Mouse (Mus musculus) adrenal gland, postnatal 36 days (tissue): Measurements from ENCODE around the gene Psg16. TPM values are rescaled to one million over a fixed set of nuclear protein-coding genes. Genes with fewer than 3 reads are reported as not detected.

Experiments
- DNase-seq, 2 experiments: peaks; one replicate each; pipeline ENCODE4 v3.0.0; 2021; ENCODE audit warnings: mixed read lengths in 1 of 2
- total RNA-seq, 2 experiments: library from RNA; stranded (reverse); gene quantifications; 2 replicates each; pipeline ENCODE4 v1.2.3; 2021

The Psg16 gene
- total RNA-seq, 2 experiments from 2014 or later: 0.30 to 0.46 TPM

- DNase-seq: peak; percentile 13 to 28
Measured at GRCm38 (mm10) chr7:17091280-17091679, 17.4 kb downstream of the Psg16 start.

GRCm38 (mm10) chr7:17101631-17102030, 27.8 kb downstream of the Psg16 start:
- DNase-seq: peak; percentile 36 to 48

- no peak for DNase-seq
Measured at GRCm38 (mm10) chr7:17135307-17135706, 61.5 kb downstream of the Psg16 start.

- no peak for DNase-seq
Measured at GRCm38 (mm10) chr7:17149931-17150330, 76.1 kb downstream of the Psg16 start, which contains the start of gene Ceacam3. Gene Ceacam3, plus strand, starts transcription at chr7:17150282.

- peak; percentile 44 to 53 for DNase-seq
Measured at GRCm38 (mm10) chr7:17155634-17156033, 81.8 kb downstream of the Psg16 start.

- DNase-seq: no peak
Measured at GRCm38 (mm10) chr7:17156885-17157677, 83.2 kb downstream of the Psg16 start.

GRCm38 (mm10) chr7:17159011-17159410, 85.2 kb downstream of the Psg16 start:
- no peak for DNase-seq

GRCm38 (mm10) chr7:17171827-17172226, 98.0 kb downstream of the Psg16 start:
- DNase-seq: no peak

Other genes starting within 250 kb of the Psg16 start
- gene Prkd2, start 231.1 kb upstream of the Psg16 start, total RNA-seq: 10 to 100 TPM; 16.9 to 17.2 TPM
- gene Dact3, start 198.7 kb upstream of the Psg16 start, total RNA-seq: 1 to 10 TPM; 2.4 to 3.6 TPM
- under 1 TPM in 1 of 2 experiments, not detected in 1; 0.89 TPM for gene Gng8, start 182.3 kb upstream of the Psg16 start, total RNA-seq
- gene Ptgir, start 167.6 kb upstream of the Psg16 start, total RNA-seq: 1 to 10 TPM; 1.2 to 2.0 TPM
- gene Calm3, start 149.9 kb upstream of the Psg16 start, total RNA-seq: 100 to 1,000 TPM; 232 to 251 TPM
- 10 to 100 TPM; 21.9 to 32.4 TPM for gene Pnmal2, start 129.4 kb upstream of the Psg16 start, total RNA-seq
- gene Pnmal1, start 114.4 kb upstream of the Psg16 start, total RNA-seq: 1 to 10 TPM; 3.9 to 4.4 TPM
- 1 to 10 TPM; 1.1 TPM for gene Gm42372, start 91.0 kb upstream of the Psg16 start, total RNA-seq
- 10 to 100 TPM; 19.2 to 28.1 TPM for gene Ccdc8, start 81.3 kb upstream of the Psg16 start, total RNA-seq
- 10 to 100 TPM; 71.5 to 87.2 TPM for gene Ppp5c, start 46.1 kb upstream of the Psg16 start, total RNA-seq
- 1 to 10 TPM; 1.6 to 2.7 TPM for gene Hif3a, start 11.6 kb upstream of the Psg16 start, total RNA-seq
- gene Ceacam3, start 76.2 kb downstream of the Psg16 start, total RNA-seq: not detected
- not detected for gene Psg29, start 129.4 kb downstream of the Psg16 start, total RNA-seq